Mouse (Mus musculus) left cerebral cortex, postnatal 25 days (tissue): ENCODE data around the gene Cacng6. TPM values are rescaled to one million over a fixed set of nuclear protein-coding genes. Genes with fewer than 3 reads are reported as not detected.
"Not testable (repeated sequence)": the region's sequence is repeated elsewhere in the genome, so short reads cannot be mapped to it uniquely, and the experiment has no call there.

ENCODE experiments used
- DNase-seq, 2 experiments: peaks; one replicate each; pipeline ENCODE4 v3.0.0; 2022; ENCODE audit warnings: low spot score in 2 of 2, mixed read lengths in 1 of 2
- intact Hi-C: fragments of 180-260 bp; cut with DNase I; formaldehyde crosslinking; loops from one replicate; pipeline ENCODE4 v1.15.1; 2025
- total RNA-seq, 2 experiments: library from RNA; stranded (reverse); gene quantifications; 2 replicates each; pipeline ENCODE4 v1.2.3; 2021

Gene Cacng6
- total RNA-seq, result 1 to 10 TPM in 1 of 2 experiments, under 1 TPM in 1; 0.98 to 1.6 TPM

- intact Hi-C loops, result no loop called here
- DNase-seq, result no peak
Measured at GRCm38 (mm10) chr7:3423895-3424294, at the start of gene Cacng6. Cacng6 (plus strand) TSS chr7:3424195.

DNA sequence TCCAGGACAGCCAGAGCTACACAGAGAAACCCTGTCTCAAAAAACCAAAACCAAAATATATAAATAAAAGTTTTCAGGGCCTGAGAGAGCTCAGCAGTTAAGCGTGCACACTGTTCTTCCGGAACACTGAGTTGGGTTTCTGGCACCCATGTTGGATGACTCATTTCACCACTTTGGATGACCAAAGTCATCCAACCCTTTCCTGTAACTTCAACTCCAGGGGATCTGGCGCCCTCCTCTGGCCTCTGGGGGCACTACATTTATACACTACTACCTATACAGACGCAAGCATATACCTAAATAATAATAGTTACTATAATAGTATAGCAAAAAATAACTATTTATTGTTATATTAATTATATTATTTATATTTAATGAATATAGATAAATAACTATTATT, 47.2 kb upstream of the Cacng6 start:
- DNase-seq, result peak in 1 of 2 experiments; percentile 53
- intact Hi-C loops, result no loop called here

- intact Hi-C loops, result no loop called here
Measured at GRCm38 (mm10) chr7:3382123-3382522, 41.9 kb upstream of the Cacng6 start.

DNA sequence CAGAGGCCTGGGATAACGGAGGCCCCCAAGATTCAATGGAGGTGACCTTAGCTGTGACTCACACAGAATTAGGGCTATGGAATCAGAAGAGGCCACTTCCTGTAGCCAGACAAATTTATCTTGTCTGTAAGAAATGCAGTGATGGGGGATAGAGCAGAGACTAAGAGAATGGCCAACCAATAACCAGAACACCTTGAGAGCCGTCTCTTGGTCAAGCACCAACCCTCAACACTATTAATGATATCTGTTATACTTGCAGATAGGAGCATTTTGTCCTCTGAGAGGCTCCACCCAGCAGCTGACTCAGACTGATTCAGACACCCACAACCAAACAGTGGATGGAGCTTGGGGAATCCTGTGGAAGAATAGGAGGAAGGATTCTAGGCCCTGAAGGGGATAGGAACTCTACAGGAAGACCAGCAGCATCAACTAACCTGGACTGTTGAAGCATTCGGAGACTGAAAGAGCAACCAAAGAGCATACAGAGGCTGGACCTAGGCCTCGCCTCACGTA, 39.1 kb upstream of the Cacng6 start:
- intact Hi-C loops, result no loop called here
- DNase-seq, result no peak

More at GRCm38 (mm10) chr7:3382123-3382522, 41.9 kb upstream of the Cacng6 start:
- no peak for DNase-seq

GRCm38 (mm10) chr7:3386036-3386730, 37.8 kb upstream of the Cacng6 start:
- DNase-seq, result no peak
- intact Hi-C loops, result no loop called here

DNA sequence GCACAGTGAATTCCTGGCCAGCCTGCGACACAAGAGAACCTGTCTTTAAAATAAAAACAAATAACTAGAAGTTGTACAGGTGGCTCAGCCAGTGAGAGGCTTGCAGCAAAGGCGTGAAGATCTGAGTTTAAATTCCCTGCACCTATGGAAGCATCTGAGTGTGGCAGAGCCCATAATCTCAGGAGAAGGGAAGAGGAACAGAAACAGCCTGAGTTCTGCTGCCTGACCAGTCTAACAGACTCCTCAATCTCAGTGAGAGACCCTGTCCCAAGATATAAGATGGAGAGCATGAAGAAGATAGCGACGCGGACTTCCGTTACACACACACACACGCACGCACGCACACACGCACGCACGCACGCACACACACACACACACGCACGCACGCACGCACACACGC, 36.2 kb upstream of the Cacng6 start:
- DNase-seq, result no peak
- intact Hi-C loops, result no loop called here

DNA sequence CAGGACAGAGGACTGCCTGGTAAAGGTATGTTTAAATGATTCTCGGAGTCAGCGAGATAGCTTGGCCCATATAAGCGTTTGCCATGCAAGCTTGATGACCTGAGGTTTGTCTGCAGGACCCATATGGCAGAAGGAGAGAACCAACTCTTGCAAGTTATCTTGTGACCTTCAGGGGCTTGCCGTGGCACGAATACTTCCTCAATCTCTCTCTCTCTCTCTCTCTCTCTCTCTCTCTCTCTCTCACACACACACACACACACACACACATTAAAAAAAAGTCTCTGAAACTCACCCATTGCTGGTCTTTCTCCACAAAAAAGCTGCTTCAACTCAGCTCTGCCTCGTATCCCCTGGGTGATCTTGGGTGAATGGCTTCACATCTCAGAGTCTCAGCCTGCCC, 35.1 kb upstream of the Cacng6 start:
- no peak for DNase-seq
- intact Hi-C loops, result no loop called here

- DNase-seq, result peak; percentile 77 to 81
- intact Hi-C loops, result loop anchor here (2.0 kb wide), 1 partner anchor 57 kb away; the partner anchor contains the start of gene Cacng7
Measured at GRCm38 (mm10) chr7:3389444-3390412, 34.3 kb upstream of the Cacng6 start.

DNA sequence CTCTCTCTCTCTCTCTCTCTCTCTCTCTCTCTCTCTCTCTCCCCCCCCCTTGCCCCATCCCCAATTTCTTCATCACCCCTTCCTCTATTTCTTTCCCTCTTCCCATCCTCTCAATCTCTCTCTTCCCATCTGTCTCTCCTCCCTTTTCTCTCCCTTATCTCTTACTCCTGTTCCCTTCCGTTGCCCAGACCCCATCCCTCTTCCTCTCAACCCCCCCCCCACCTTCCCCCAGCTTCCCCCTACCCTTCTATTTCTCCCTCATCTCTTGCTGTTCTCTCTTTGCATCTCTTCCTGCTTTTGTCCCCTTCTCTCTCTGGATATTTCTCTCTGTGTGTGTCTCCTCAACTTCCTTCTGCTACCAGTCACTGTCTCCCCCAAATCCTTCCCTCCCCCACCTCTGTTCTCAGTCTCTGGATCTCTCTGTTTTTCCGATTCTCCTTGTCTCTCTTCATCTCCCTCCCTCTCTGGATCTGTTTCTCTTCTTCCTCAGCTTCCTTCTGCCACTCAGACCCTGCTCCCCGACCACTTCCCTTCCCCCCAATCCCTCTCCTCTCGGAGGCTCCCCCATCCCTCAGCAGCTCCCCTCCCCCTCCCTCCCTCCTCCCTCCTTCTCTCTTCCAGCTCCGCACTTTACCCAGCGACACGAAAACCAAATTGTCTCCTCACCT, 33.4 kb upstream of the Cacng6 start, which contains the start of gene Cacng8:
Gene Cacng8, plus strand, starts transcription at position 271 of the 668 bp plus-strand sequence.
- intact Hi-C loops, result loop anchor here (2.0 kb wide), 1 partner anchor 58 kb away; the partner anchor contains the start of gene Cacng7
- peak in 1 of 2 experiments; percentile 51 for DNase-seq

GRCm38 (mm10) chr7:3391081-3391451, 32.9 kb upstream of the Cacng6 start:
- intact Hi-C loops, result loop anchor here (2.0 kb wide), 1 partner anchor 58 kb away; the partner anchor contains the start of gene Cacng7
- DNase-seq, result no peak

- DNase-seq, result peak; percentile 29 to 53
- intact Hi-C loops, result loop anchor here (2.0 kb wide), 1 partner anchor 59 kb away; the partner anchor contains the start of gene Cacng7
Measured at GRCm38 (mm10) chr7:3391809-3392208, 32.2 kb upstream of the Cacng6 start.

GRCm38 (mm10) chr7:3397355-3397754, 26.6 kb upstream of the Cacng6 start:
- intact Hi-C loops, result no loop called here

GRCm38 (mm10) chr7:3397797-3398196, 26.2 kb upstream of the Cacng6 start:
- intact Hi-C loops, result no loop called here
- no peak for DNase-seq

More at GRCm38 (mm10) chr7:3397355-3397754, 26.6 kb upstream of the Cacng6 start:
- peak in 1 of 2 experiments; percentile 33 for DNase-seq

- DNase-seq, intact Hi-C loops: not testable (repeated sequence)
Measured at GRCm38 (mm10) chr7:3398363-3398762, 25.6 kb upstream of the Cacng6 start.

DNA sequence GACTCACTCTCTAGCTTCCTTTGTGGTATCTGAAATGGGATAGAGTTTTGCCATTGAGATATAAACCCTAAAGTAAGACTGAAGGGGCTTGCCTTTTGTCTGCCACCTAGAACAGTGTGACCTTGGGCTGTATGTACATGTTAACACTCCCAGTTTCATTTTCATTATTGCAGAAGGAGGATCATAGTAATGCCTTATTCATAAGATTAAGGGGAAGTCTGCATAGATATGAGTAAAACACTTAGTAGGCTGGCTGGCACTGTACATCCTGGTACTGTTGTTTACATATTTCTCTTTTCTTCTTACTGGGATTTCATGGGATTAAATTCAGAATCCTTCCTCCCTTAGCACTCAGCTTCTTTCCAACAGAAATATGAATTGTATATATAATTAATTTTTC, 24.1 kb upstream of the Cacng6 start:
- intact Hi-C loops, result no loop called here
- DNase-seq, result no peak

- intact Hi-C loops, result no loop called here
- no peak for DNase-seq
Measured at GRCm38 (mm10) chr7:3409729-3410520, 14.1 kb upstream of the Cacng6 start.

- intact Hi-C loops, result no loop called here
- DNase-seq, result peak in 1 of 2 experiments; percentile 81
Measured at GRCm38 (mm10) chr7:3411160-3411941, 12.6 kb upstream of the Cacng6 start.

GRCm38 (mm10) chr7:3412036-3412435, 12.0 kb upstream of the Cacng6 start:
- peak in 1 of 2 experiments; percentile 75 for DNase-seq
- intact Hi-C loops, result no loop called here
